Mouse (Mus musculus) lung, adult 2 months (tissue): Measurements from ENCODE around the gene Zfp446.

ENCODE experiments used
- CTCF ChIP-seq: fragments of 200-500 bp; IDR thresholded peaks from 2 replicates; pipeline ENCODE4 v1.5.1; 2011; ENCODE audit warnings: mild to moderate bottlenecking, low read length, control low read depth; ENCODE audit not compliant: insufficient read depth
- POLR2A ChIP-seq: fragments of 200-500 bp; IDR thresholded peaks from 2 replicates; pipeline ENCODE4 v1.6.1; 2011; ENCODE audit warnings: low read depth, mild to moderate bottlenecking, control low read depth, low read length, borderline replicate concordance; ENCODE audit errors: extremely low read depth

DNA sequence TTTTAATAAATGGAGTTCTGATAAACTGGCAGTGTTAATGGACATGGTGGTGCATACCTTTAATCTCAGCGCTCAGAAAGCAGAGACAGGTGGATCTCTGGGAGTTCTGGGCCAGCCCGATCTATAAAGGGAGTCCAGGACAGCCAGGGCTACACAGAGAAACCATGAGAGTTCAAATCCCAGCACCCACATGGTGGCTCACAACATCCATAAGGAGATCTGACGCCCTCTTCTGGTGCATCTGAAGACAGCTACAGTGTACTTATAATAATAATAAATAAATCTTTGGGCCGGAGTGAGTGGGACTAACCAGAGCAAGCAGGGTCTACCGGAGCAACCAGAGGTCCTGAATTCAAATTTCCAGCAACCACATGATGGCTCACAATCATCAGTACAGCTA, 25.7 kb downstream of the Zfp446 start:
- TF ChIP-seq POLR2A (no peak), CTCF (no peak)
